Mouse (Mus musculus) heart, adult 10 weeks (tissue): ENCODE measurements around the gene Gm4724. TPM values are rescaled to one million over a fixed set of nuclear protein-coding genes. Genes with fewer than 3 reads are reported as not detected.

Experiments
- polyA plus RNA-seq: library from polyadenylated mRNA; stranded (reverse); fragments of 350-450 nt; fragmentation: Illumina TruSeq; extraction: RNeasy Lipid Tissue Mini Kit (QIAGEN cat#74804); gene quantifications from one replicate; pipeline ENCODE4 v1.2.3, GENCODE M21; 2014; ENCODE audit warnings: low read depth, low replicate concordance

Gene Gm4724
- polyA plus RNA-seq = 9.6 TPM

GRCm38 (mm10) chr2:175435707-175436106 lies at the start of gene Gm4724:
Gm4724 (minus strand) TSS chr2:175435807.

GRCm38 (mm10) chr2:175469685-175470084 lies 34.1 kb upstream of the Gm4724 start, which contains the start of gene Zfp965:
Zfp965 (plus strand) TSS chr2:175469985.

Other genes with a start within 250 kb of the Gm4724 start
- 5.4 TPM for gene Gm14391, start 228.9 kb downstream of the Gm4724 start, polyA plus RNA-seq
- gene Gm14440, start 160.7 kb downstream of the Gm4724 start, polyA plus RNA-seq = 8.8 TPM
- 13.1 TPM for gene Gm4631, start 97.6 kb downstream of the Gm4724 start, polyA plus RNA-seq
- 5.5 TPM for gene Zfp968, start 63.4 kb downstream of the Gm4724 start, polyA plus RNA-seq
- 8.1 TPM for gene Zfp965, start 34.2 kb upstream of the Gm4724 start, polyA plus RNA-seq
- not detected for gene Gm11007, start 208.2 kb upstream of the Gm4724 start, polyA plus RNA-seq